Mouse (Mus musculus): ENCODE results near the gene Pwwp2a.

Pwwp2a gene

DNA sequence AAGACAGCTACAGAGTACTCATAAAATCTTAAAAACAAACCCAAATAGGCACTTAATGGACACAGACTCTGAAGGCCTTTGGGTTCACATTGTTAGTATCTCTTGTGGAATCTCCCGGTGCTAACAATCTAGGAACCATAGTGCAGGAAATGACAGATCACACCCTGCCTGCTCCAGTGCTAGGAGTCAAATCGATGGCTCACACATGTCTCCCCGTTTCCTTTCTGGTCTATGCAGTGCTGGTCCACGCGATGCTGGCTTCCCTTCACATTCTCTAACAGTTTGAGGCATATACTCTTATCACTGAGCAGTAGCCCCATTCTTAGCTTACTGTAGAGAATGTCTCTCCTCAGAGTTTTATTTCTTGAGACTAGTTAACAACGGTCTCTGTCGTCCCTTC lies 46.0 kb downstream of the Pwwp2a start:
- DNase-seq = no peak

DNA sequence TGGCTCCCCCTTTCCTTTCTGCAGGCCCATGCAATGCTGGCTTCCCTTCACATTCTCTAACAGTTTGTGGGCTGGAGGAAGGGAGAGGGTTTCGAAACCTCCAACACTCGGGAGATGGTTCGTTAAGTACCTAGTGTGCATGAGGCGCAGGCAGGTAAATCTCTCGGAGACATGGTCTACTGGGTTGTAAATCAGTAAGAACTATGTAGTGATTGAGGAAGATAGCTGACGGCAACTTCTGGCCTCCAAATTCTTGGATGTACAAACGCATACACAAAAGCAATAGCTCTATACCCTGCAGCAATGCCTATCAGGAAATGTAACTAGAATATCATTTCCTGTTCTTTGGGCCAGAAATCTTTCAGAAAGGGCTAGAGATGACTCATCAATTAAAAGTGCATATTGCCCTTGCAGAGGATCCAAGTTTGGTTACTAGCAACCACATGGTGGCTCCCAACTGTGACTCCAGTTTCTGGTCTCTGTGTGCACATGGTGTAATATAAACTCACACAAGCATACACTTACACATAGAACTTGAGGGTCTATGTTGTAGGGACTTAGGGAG lies 47.0 kb downstream of the Pwwp2a start:
- DNase-seq = no peak

- DNase-seq = peak; percentile 92 to 95
Observed at GRCm38 (mm10) chr11:43747233-43748226, 65.7 kb downstream of the Pwwp2a start, which contains the start of gene Ttc1. Ttc1 (minus strand) TSS chr11:43748008.

DNA sequence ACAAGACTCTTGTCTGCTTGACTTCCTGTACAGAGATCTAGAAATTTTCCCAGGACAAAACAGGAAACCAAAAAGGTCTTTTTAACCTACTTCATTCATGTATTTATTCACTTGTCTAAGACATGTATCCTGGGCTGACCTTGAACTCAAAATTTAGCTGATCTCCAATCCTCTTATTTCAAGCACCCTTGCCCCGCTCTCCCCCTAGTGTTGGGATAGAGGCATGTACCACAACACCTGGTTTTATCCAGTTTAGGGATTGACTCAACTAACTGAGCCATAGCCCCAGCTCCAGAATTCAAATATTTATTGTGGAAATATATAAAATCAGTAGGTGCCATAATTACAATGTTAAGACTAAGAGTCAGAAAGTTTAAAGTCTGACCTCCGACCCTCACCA lies 69.7 kb downstream of the Pwwp2a start:
- DNase-seq = no peak

GRCm38 (mm10) chr11:43754568-43754967 lies 72.8 kb downstream of the Pwwp2a start:
- no peak for DNase-seq

GRCm38 (mm10) chr11:43755411-43755810 lies 73.6 kb downstream of the Pwwp2a start:
- no peak for DNase-seq

GRCm38 (mm10) chr11:43758436-43758835 lies 76.6 kb downstream of the Pwwp2a start:
- DNase-seq = no peak

DNA sequence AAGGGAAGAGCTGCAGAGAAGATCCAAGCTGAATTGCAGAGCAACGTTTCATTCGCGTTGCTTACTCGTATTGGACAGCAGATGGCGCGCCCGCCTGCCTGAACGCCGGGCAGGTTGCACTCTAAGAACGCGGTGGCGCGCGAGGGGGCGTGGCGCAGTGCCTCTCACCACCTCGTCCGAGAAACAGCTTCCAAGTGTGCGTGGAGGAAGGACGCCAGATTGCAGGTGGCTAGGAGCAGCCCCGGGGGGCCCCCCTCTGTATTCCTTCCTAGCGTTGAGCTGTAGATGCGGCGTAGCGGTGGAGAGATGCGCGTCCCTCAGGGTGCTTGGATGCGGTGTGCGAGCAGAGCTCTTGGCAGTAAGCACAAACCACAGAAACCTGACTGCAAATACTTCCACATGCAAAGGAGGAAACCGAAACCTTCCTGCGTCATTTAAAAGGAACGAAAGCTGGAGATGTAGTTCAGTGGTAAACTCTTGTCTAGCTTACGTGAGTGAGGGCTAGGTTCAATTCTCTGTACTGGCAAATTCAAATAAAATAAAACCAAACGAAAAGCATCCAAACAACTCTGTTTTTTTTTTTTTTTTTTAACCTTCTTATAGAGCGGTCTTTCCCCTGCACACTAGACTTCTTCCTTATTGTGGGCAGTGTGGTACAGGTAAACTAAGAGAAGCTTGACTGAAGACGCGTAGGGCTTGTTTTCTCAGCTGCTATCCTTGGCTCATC lies 85.3 kb downstream of the Pwwp2a start:
- DNase-seq = peak; percentile 80

GRCm38 (mm10) chr11:43767749-43768148 lies 86.0 kb downstream of the Pwwp2a start:
- no peak for DNase-seq

GRCm38 (mm10) chr11:43770110-43770509 lies 88.3 kb downstream of the Pwwp2a start:
- no peak for DNase-seq
